Mouse (Mus musculus) T-helper 2 cell (primary cell): Measurements from ENCODE around the gene Nat8f1.
"Not testable (repeated sequence)": the region's sequence is repeated elsewhere in the genome, so short reads cannot be mapped to it uniquely, and the experiment has no call there.

Experiments
- in situ Hi-C: fragments of 300-600 bp; cut with MboI, MseI; formaldehyde crosslinking; loops from one replicate; pipeline ENCODE4 v1.15.1; 2025; ENCODE audit warnings: high pct_unique_total_duplicates

Gene Nat8f1

GRCm38 (mm10) chr6:85908341-85908740, 7.1 kb downstream of the Nat8f1 start:
- in situ Hi-C loops, result loop anchor here (10.0 kb wide), 1 partner anchor 854 kb away; no protein-coding TSS in a partner anchor

GRCm38 (mm10) chr6:85906911-85907351, 8.6 kb downstream of the Nat8f1 start:
- in situ Hi-C loops, result loop anchor here (10.0 kb wide), 1 partner anchor 852 kb away; no protein-coding TSS in a partner anchor

DNA sequence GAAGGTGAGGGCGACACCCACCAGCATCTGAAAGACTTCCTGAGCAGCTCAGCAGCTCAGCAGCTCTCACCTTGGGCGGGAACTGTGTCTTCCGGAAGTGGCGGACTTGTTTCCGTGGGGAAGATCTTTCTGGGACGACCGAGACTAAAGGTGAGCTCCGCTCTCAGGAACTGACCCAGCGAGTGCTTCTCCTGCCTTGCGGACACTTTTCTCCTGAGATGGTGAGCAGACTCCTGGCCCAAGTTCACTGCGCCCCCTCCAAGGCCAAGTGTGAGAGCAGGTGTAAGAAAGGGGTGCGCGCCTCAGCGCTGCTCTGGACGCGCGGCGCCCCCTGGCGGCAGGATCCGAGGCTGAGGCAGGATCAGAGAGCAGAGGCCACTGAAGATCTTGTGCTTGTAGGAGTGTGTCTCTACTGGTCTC, 10.8 kb downstream of the Nat8f1 start, which contains the start of gene Nat8f4:
Gene Nat8f4 (minus strand): TSS at position 243 of the 420 bp plus-strand sequence.
- in situ Hi-C loops, result loop anchor here (10.0 kb wide), 1 partner anchor 850 kb away; no protein-coding TSS in a partner anchor

GRCm38 (mm10) chr6:85902303-85902702, 13.2 kb downstream of the Nat8f1 start:
- in situ Hi-C loops, result loop anchor here (10.0 kb wide), 1 partner anchor 848 kb away; no protein-coding TSS in a partner anchor

DNA sequence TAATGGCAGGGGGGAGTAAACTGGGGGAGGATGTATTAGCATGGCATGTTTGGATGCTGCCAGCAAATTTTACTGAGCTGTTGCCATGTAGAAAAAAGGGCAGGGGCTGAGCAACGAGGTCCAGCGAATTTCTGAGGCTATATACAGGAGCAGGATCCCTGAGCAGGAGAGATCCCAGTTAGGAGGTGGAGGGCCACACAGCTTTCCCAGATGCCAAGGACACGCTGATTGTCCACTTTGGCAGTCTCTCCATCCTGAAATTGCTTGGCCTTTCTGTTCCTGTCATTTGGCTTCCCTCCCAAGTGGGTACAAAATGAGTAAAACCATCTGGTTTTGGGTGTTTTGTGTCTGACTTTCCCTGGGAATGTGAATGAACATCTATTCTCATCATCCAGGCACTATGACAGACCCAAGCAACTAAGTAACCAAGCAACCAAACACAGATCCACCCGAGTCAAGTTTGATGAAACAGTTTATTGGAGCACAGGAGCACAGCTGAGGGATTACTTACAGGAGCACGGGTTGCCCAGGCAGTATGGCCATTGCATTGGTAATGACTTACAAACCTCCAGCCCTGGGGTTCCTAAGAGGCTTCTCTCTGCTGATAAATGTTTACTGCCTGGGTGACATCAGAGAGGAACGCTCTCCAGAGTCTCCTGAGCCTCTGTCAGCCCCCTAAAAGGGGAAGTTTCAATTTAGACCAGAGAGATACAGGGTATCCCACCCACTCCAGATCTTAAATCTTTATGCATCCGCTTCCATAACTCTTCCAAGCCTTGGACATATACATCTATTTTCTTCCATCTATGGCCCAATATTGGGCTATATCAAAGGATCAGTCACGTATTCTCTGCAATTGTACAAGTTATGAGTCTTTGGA, 16.7 kb downstream of the Nat8f1 start:
- in situ Hi-C loops, result not testable (repeated sequence)

- in situ Hi-C loops, result not testable (repeated sequence)
Measured at GRCm38 (mm10) chr6:85895061-85895648, 20.3 kb downstream of the Nat8f1 start.

- in situ Hi-C loops, result no loop called here
Measured at GRCm38 (mm10) chr6:85888961-85889360, 26.5 kb downstream of the Nat8f1 start.

GRCm38 (mm10) chr6:85884311-85884710, 31.2 kb downstream of the Nat8f1 start:
- in situ Hi-C loops, result no loop called here

GRCm38 (mm10) chr6:85883246-85883645, 32.2 kb downstream of the Nat8f1 start:
- in situ Hi-C loops, result not testable (repeated sequence)

DNA sequence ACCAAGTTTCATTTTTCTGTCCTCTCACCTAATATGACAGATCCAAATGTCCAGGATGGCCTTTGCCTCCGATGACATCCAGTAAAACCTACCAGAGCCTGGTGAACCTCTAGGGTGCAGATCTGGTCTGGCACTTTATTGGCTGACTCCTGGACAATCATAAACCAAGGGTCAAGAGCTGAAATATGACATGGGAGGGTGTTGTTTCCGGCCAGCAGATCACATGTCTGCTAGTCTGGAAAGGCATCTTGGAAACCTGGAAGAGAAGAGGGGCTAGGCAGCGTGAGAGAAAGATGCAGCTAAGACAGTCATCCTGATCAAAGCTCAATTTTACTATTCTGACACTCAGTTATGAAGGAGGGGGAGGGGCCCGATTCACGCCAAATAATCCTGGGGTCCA, 46.5 kb downstream of the Nat8f1 start, which contains the start of gene Nat8f2:
Gene Nat8f2 (minus strand): TSS at position 153 of the 400 bp plus-strand sequence.
- in situ Hi-C loops, result not testable (repeated sequence)

DNA sequence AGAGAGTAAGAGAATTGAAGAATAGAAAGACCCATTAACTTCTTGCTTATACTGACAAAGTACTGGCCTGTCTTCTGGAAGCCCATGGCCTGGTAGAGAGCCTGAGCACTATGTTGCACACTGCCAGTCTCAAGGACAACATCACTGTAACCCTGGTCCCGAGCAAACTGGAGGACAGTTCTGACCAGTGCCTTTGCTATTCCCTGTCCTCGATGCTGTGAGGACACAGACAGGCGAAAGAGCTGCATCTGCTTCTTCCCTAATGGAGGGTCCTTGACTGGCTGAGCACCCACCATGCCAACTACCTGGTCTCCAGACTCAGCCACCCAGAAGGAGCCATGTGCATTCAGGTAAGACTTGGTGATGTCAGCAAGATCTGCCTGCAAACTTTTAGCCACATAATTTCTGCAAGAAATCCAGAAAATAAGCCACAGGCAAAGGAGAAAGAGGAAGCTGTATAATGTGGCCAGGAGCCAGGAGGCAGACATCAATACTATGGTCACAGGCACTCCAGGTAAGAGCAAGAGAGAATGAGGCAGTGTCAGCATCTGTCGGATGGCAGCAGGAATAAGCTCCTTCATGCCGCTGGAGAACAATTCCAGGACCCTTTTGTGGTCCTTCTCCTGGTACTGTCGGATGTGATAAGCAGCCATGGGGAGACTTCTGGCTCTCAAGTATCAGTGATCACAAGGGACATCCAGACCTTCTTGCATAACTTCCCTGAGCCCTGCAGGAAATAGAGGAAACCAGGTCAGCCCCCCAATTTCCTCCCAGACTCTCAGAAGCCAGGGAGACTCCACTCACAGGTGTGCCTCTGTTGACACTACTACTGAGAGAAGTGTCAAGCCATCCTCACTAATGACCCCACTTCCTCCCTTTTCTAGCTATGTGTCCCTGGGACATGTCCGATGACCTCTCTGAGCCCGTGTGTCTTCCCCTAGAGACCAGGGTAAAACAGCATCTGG, 47.5 kb downstream of the Nat8f1 start:
- in situ Hi-C loops, result no loop called here

DNA sequence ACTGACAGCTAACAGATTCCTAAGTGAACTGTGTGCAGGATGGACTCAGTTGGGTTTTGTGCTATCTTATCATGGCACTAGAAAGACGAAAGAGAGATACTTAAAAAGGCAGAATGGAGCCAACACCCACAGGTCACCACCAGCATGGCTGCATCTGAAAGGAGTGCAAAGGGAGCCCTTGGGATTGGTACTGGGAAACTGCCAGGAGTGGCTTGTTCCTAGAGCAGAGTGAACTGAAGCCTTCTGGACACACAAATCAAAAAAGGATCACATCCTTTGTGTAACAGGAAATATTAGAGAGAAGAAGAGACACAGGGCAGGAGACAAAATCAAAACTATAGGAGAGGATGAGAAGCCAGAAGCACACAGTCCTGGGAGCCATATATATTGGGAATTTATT, 48.5 kb downstream of the Nat8f1 start:
- in situ Hi-C loops, result not testable (repeated sequence)

DNA sequence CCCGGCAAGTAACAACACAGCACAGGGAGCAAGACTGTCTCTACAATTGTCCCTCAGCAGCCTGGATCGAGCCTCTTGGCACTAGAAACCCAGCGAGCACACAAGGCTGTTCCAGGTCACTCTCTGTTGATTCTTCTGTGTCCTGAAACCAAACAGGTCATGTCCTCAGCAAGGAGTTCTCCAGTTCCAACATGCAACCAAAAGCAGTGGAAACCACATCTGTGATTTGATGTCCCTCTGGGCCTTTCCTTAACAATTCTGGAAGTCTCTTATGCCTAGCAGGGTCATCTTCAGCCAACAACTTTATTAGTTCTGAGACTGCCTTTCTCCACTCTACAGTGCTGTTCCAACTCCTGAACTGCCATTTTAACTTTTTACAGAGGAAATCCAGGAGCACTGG, 49.3 kb downstream of the Nat8f1 start:
- in situ Hi-C loops, result not testable (repeated sequence)

DNA sequence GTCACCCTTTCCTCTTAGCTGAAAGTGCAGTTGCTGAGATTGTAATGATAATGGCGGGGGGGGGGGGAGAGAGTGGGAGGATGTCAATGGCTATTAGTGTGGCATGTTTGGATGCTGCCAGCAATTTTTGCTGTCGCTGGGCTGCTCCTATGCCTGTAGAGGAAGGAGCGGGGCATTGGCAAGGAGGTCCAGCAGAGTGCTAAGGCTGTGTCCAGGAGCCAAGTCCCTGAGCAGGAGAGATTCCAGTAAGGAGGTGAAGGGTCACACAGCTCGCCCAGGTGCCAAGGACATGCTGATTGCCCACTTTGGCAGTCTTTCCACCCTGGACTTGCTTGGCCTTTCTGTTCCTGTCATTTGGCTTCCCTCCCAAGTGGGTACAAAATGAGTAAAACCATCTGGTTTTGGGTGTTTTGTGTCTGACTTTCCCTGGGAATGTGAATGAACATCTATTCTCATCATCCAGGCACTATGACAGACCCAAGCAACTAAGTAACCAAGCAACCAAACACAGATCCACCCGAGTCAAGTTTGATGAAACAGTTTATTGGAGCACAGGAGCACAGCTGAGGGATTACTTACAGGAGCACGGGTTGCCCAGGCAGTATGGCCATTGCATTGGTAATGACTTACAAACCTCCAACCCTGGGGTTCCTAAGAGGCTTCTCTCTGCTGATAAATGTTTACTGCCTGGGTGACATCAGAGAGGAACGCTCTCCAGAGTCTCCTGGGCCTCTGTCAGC, 50.4 kb downstream of the Nat8f1 start:
- in situ Hi-C loops, result not testable (repeated sequence)

DNA sequence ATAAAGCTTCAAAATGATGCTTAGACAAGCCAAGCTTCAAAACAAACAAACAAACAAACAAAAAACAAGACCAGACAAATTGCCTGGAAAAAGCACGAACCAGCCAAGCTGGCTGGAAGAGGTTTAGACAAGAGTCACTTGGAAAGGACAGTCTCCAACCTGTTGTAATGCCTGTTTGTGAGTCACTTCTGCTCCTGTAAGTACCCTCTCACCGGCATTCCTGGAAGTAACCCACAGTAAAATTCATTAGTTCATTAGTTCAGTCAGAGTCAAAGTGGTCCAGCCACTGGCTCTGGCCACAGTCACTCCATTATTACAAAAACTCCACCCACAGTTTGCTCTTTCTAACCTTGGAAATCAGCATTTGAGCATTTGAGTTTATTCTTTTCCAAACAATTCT, 51.6 kb downstream of the Nat8f1 start:
- in situ Hi-C loops, result no loop called here

- in situ Hi-C loops, result no loop called here
Measured at GRCm38 (mm10) chr6:85863136-85863535, 52.4 kb downstream of the Nat8f1 start.

GRCm38 (mm10) chr6:85862565-85862964, 52.9 kb downstream of the Nat8f1 start:
- in situ Hi-C loops, result no loop called here

DNA sequence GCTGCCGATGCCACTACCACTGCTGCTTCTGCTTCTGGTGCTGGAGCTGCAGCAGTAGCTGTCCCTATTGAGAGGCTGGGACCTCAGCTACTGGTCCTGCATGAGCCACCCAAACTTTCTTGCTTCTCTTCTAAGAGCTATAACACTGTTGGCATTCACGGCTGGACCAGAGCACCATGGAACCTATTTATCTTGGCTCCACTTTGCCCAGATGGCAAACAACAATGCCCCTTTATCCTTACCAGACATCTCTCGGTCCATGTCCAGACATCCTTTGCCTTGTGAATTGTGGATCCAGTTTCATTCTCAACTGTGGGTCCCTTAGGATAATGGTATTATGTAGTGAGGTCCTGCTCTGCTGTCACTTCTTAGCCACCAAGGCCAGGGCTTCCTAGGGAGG, 54.2 kb downstream of the Nat8f1 start:
- in situ Hi-C loops, result no loop called here
